Mouse (Mus musculus): ENCODE measurements around the gene Taok2. TPM values are rescaled to one million over a fixed set of nuclear protein-coding genes. Genes with fewer than 3 reads are reported as not detected.

Gene Taok2
- total RNA-seq, 2 experiments from 2014 or later = 67.1 to 70.6 TPM

DNA sequence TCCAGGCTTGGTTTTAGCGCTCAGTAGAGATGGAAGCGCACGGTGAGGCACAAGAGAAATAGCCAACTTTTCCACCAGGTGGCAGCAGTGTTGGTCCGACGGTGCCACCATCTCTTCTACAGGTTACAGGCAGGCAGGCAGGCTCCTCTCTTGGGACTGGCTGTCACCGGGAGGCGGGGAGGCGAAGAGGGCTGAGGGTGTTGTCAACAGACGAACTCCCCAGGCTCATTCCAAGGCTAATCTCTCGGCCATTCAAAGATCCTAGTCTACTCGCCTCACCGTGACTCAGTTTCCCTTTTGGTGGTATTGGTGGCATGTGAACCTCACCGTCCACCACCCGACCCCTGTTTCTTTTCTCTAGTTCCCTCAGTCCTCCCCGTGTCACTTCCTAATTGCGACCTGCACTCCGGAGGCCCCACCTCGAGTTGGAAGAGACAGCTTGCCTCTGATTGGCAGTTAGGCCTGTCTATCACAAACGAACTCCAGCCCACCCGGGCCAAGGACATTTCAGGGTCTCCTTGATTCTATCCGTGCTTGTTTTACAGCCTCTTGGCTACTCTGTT, 52.4 kb downstream of the Taok2 start:
- peak; percentile 71 to 73 for DNase-seq (ENCODE audit: low spot score in 2 of 2)

DNA sequence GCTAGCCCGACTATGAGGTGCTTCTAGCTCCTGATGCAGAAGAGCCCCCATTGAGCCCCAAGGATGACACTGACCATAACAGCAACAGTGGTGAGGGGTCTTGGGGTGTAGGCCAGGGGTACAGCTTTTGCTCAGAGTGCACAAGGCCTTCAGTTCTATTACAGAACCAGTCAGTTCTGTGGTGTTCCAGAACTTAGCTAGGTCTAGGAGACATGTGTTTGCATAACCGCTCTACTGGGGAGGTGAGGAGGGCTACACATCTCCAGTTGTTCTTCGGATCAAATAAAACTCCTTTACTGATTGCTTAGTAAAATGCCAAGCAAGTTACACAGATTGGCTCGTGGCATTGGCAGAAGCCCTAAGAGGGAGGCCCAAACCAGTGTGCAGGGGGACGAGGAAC, 53.0 kb downstream of the Taok2 start, which contains the start of gene 4930451I11Rik:
Gene 4930451I11Rik, minus strand, starts transcription at position 101 of the 400 bp plus-strand sequence.
- DNase-seq (ENCODE audit: low spot score in 2 of 2) = no peak

DNA sequence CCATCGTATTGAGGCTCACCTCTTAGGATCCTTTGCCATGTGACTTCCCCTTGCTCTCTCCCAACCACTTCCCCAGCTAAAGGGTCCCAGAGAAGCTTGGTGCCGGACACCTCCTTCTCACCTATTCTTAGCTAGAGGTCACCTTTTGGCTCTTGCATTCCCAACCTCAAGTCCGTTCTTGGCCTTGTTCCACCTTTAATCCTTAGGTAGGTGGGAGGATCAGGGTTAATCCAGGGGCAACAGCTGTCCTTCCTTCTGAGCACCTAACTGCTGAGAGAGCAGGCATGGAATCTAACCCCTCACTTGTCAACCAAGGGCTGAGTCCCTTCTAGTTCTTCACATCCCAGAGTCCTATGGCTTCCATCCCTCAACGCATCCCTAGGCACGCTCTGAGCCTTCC, 58.6 kb downstream of the Taok2 start:
- DNase-seq (ENCODE audit: low spot score in 2 of 2) = no peak

DNA sequence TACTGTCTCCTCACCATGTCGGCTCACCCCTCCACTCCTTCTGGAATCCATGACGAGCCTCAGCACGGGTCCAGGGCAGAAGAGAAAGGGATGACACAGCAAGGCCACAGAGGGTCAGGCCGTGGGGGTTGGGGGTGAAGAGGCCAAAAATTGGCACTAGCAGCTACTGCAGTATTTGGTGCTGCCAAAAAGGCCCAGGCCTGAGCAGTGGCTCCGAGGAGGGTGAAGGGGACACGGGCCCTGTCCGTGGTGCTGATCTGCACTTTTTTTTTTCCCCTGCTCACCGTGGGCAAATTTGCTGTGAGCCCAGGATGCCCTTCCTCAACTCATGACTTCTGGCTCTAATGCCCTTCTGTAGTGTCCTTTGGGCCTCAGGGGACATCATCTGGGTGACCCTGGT, 59.1 kb downstream of the Taok2 start:
- DNase-seq (ENCODE audit: low spot score in 2 of 2) = peak in 1 of 2 experiments; percentile 25

DNA sequence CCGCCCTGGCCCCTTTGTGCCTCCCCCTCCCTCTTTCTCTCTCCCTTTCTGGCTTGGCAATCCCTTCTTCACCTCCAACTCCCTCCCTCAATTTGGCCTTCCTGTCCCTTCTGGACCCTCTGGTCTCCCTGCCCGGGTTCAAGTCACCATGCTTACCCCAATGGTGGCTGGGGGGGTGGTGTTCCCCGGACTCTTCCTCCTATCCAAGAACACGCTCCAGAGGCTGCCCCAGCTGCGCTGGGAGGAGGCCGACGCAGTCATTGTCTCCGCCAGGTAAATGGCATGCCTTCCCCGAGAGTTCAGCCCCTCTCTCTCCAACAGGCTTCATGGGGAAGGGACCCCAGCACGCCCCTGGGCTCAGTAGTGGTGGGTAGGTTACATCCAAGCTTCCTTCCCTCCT, 60.6 kb downstream of the Taok2 start:
- no peak for DNase-seq (ENCODE audit: low spot score in 2 of 2)

DNA sequence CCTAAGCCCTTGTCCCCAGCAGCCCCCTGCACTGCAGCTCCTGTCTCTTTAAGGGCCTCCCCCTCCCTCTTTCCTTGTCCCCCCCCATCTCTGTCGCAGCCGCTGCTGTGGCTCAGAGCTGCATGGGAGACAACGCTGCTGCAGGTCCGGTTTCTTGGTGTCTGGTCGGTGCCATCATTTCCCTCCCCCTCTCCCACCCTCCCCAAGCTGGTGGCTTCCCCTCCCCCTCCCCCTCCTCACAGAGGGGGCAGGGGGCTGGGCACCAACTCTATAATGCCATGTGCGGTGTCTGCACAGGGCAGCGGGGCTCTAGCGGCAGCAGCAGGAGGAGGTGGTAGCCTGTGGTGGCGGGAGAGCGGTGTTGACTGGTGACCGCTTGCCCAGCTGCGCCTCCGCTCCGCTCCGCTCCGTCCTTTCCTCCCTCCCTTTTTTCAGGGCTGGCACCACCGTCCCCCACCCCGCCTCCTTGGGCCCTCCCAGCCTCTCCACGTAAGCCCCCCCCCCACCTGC, 61.2 kb downstream of the Taok2 start:
- DNase-seq (ENCODE audit: low spot score in 2 of 2) = no peak

DNA sequence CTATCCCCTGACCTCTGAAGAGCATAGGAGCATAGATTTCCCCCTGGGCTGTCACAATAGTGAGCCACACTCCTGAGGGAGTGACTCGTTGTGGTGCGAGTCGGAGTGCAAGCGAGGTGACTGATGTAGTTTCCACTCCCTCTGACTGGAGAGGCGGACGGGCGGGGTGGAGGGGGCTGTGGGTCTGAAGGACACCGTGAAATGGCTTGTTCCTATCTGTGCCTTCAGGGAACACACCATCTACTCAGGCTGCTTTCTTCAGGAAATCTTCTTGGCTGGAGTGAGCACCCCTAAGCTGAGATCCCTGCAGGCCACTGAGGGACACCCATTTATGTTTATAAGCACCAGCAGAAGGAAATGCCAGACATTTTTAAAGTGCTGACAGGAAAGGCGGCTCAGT, 61.8 kb downstream of the Taok2 start:
- DNase-seq (ENCODE audit: low spot score in 2 of 2) = no peak

DNA sequence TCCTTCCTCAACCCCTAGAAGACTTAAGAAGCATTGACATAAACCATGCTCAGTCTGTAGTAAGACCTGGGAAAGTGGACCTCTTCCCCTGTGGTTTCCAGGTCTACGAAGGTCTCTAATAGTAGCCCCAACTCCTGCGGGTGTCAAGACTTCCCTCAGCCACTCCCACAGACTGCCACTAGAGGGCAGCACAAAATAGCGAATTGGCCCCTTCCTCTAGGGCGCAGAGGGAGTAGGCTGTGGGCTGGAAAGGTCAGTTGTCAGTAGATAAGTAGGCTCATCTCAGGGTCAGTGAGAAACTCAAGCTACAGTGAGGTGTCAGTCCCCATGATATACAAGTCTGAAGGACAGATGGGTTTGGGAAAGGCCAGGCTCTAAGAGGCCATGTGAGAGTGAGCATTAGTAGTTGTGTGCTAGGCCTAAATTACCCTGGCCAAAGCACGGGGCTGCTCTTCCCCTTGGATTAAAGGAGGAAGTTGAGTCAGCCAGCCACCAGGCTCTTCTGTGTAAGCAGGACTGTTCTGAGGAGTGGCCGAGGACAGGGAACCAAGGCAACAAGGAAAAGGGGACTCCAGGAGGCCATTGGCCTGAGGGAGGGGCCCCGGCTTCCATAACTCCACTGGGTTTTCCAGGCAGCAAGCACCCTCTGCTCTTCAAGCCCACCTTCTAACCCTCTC, 62.5 kb downstream of the Taok2 start:
- DNase-seq (ENCODE audit: low spot score in 2 of 2) = peak; percentile 85 to 86

DNA sequence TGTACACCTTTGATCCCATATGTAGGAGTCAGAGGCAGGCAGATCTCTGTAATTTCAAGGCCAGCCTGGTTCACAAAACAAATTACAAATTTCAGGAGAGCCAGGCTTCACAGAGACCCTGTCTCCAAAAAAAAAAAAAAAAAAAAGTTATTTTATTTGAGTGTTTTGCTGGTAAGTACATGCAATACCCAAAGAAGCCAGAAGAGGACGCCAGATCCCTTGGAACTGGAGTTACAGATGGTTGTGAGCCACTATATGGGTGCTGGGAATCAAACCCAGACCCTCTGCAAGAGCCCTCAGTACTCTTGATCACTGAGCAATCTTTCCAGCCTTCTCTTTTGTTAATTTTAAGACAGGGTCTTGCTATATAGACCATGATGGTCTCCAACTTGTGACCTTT, 65.7 kb downstream of the Taok2 start:
- DNase-seq (ENCODE audit: low spot score in 2 of 2) = no peak

DNA sequence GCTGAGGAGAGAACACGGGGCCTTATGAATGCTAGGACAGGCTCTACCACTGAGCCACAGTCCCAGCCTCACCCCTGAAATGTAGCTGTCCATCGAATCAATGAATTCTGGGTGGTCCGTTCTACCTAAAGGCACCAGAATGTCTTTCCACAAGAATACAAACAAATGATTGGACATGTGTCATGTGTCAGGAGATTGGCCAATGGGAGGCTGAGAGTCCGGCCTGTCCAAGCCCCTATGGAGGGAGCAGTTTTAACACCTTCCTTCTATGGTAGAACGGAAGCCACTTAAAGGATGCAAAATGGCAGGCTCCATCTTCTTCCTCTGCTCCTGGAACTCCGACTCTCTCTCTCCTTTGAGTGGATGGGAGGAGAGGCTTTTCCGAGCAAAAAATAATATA, 66.9 kb downstream of the Taok2 start:
- DNase-seq (ENCODE audit: low spot score in 2 of 2) = no peak

DNA sequence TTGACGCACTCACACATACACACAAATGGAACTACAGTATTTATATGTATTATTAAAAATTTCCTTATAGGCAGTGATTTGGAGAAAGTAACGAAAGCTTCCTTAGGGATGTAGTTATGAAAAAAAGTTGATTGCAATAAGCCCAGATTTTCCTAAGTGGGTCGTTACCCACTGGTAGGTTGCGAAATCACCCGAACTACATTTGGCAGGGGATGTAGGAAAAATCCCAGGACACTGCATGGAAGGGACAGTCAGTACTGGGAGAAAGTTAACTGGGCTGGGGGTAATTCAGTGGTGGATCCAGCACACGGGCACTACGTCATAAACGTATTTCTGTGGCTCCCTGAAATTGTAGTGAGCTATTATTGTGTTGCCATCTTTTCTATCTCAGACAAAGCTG, 68.0 kb downstream of the Taok2 start:
- DNase-seq (ENCODE audit: low spot score in 2 of 2) = no peak

DNA sequence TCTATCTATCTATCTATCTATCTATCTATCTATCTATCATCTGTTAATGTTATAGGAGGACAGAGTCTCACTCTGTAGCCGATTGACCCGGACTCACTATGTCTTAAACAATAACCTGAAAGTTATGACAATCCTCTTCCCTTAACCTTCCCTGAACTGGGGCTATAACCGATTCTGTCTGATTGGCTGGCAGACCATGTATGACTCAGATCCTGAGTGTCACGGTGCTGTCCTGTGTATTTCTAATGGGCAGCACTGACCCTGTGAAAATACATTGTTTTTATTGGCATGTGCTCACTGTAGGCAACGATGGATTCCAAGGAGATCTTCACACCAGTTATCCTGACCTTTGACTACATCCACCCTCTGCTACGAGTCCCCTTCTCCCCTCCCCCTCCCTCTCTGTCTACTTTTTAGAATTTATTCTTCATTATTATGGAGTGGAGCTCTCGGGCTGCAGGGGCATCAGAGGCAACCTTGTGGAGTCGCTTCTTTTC, 68.7 kb downstream of the Taok2 start:
- DNase-seq (ENCODE audit: low spot score in 2 of 2) = no peak

Other genes with a start within 250 kb of the Taok2 start
- 10 to 100 TPM; 39.6 to 50.1 TPM for gene Sgf29, start 235.4 kb downstream of the Taok2 start, total RNA-seq (2021)
- gene Sult1a1, start 208.3 kb downstream of the Taok2 start, total RNA-seq (2021) = 10 to 100 TPM; 48.0 to 52.5 TPM
- 100 to 1,000 TPM in 1 of 2 experiments, 10 to 100 TPM in 1; 98.7 to 105 TPM for gene Bola2, start 189.3 kb downstream of the Taok2 start, total RNA-seq (2021)
- gene Slx1b, start 188.9 kb downstream of the Taok2 start, total RNA-seq (2021) = 10 to 100 TPM in 1 of 2 experiments, 1 to 10 TPM in 1; 9.9 to 11.1 TPM
- 10 to 100 TPM; 19.0 to 21.7 TPM for gene Coro1a, start 176.9 kb downstream of the Taok2 start, total RNA-seq (2021)
- gene Mapk3, start 125.1 kb downstream of the Taok2 start, total RNA-seq (2021) = 100 to 1,000 TPM; 123 to 131 TPM
- gene Gdpd3, start 118.4 kb downstream of the Taok2 start, total RNA-seq (2021) = 1 to 10 TPM; 2.7 to 4.3 TPM
- gene Ypel3, start 107.7 kb downstream of the Taok2 start, total RNA-seq (2021) = 10 to 100 TPM; 93.7 to 95.0 TPM
- under 1 TPM; 0.53 to 0.64 TPM for gene Tbx6, start 103.2 kb downstream of the Taok2 start, total RNA-seq (2021)
- gene Ppp4c, start 92.2 kb downstream of the Taok2 start, total RNA-seq (2021) = 10 to 100 TPM; 75.4 to 85.9 TPM
- gene Fam57b, start 87.0 kb downstream of the Taok2 start, total RNA-seq (2021) = 10 to 100 TPM; 17.1 to 63.4 TPM
- not detected for gene 4930451I11Rik, start 53.1 kb downstream of the Taok2 start, total RNA-seq (2021)
- gene Doc2a, start 37.3 kb downstream of the Taok2 start, total RNA-seq (2021) = under 1 TPM; 0.13 to 0.50 TPM
- 10 to 100 TPM in 1 of 2 experiments, 1 to 10 TPM in 1; 9.8 to 11.8 TPM for gene Hirip3, start 22.7 kb downstream of the Taok2 start, total RNA-seq (2021)
- 10 to 100 TPM; 38.4 to 42.5 TPM for gene Ino80e, start 22.3 kb downstream of the Taok2 start, total RNA-seq (2021)
- gene Tmem219, start 38.2 kb upstream of the Taok2 start, total RNA-seq (2021) = 10 to 100 TPM; 30.7 to 32.8 TPM
- gene Kctd13, start 44.2 kb upstream of the Taok2 start, total RNA-seq (2021) = 10 to 100 TPM; 18.7 to 21.8 TPM
- gene Asphd1, start 64.9 kb upstream of the Taok2 start, total RNA-seq (2021) = 1 to 10 TPM; 1.6 to 1.7 TPM
- gene Sez6l2, start 65.9 kb upstream of the Taok2 start, total RNA-seq (2021) = 10 to 100 TPM; 46.6 to 84.4 TPM
- 10 to 100 TPM; 75.0 to 82.1 TPM for gene Cdipt, start 91.2 kb upstream of the Taok2 start, total RNA-seq (2021)
- gene Cdiptos, start 91.4 kb upstream of the Taok2 start, total RNA-seq (2021) = under 1 TPM; 0.42 to 0.70 TPM
- gene Mvp, start 129.9 kb upstream of the Taok2 start, total RNA-seq (2021) = 100 to 1,000 TPM in 1 of 2 experiments, 10 to 100 TPM in 1; 92.6 to 135 TPM
- gene Pagr1b, start 131.8 kb upstream of the Taok2 start, total RNA-seq (2021) = 1 to 10 TPM; 1.3 to 3.0 TPM
- 10 to 100 TPM in 1 of 2 experiments, 1 to 10 TPM in 1; 5.5 to 16.5 TPM for gene Pagr1a, start 132.6 kb upstream of the Taok2 start, total RNA-seq (2021)
- gene Gm42742, start 136.4 kb upstream of the Taok2 start, total RNA-seq (2021) = 10 to 100 TPM; 12.9 to 27.0 TPM
- 1 to 10 TPM; 3.7 to 4.4 TPM for gene Prrt2, start 136.5 kb upstream of the Taok2 start, total RNA-seq (2021)
- gene Maz, start 142.3 kb upstream of the Taok2 start, total RNA-seq (2021) = 100 to 1,000 TPM in 1 of 2 experiments, 10 to 100 TPM in 1; 86.0 to 132 TPM
- gene Kif22, start 157.8 kb upstream of the Taok2 start, total RNA-seq (2021) = 1 to 10 TPM; 1.7 to 2.4 TPM
- gene Zg16, start 202.6 kb upstream of the Taok2 start, total RNA-seq (2021) = not detected
- gene AI467606, start 206.7 kb upstream of the Taok2 start, total RNA-seq (2021) = 1 to 10 TPM in 1 of 2 experiments, under 1 TPM in 1; 0.96 to 1.6 TPM
- under 1 TPM; 0.30 to 0.51 TPM for gene Qprt, start 237.5 kb upstream of the Taok2 start, total RNA-seq (2021)